Mouse (Mus musculus) megakaryocyte progenitor cell, adult 5-6 weeks (primary cell): ENCODE measurements at regions not wholly inside any gene's neighbourhood (a gene's known extent, or its start where the extent isn't known, plus 50 kb on each side); places are given as distances from the start of the nearest gene placed in this dataset.
A peak's percentile ranks its signal among the peaks of the same experiment; 100 is the strongest.

Experiments
- ATAC-seq: replicated peaks from 2 replicates; pipeline ENCODE4 v1.8.0; 2016; ENCODE audit warnings: mild to moderate bottlenecking, moderate TSS enrichment, inconsistent platforms; ENCODE audit not compliant: poor library complexity

DNA sequence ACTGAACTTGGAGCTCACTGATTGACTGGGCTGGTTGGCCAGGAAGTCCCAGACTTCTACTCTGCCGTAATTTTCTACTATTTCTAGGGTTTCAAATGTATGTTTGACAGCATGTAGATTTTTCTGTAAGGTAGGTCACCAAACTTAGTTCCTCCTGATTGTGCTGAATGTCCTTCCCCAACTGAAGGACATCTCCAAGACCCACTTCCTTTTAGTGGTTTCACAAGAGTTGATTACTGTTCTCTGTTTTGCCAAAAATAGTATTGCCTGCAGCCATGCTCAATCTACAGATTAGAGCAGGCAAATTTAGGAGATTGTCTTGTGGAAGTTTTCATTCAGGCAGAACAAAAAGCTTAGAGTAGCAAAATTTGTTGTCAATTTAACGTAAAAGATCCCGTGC lies 396.7 kb upstream of the Slc8a1 start:
- peak; percentile 95 for ATAC-seq

DNA sequence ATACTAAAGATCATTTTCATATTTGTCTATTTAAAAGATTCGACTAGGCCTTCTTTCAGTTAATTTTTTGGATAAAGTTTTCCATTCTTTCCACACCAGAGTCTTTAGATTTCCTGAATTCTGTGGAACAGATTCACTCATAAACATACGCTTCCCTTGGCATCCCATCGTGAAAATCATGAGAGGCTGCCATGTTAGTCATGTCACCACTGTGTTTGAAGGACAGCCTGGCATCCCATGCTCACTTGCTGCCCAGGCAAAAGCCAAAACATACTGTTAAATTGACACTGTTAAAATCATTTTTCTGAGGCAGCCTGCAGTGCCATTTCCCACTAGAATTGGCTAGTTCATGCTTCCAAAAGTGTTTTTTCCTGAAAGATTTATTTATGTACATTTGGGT lies 394.8 kb upstream of the Slc8a1 start:
- no peak for ATAC-seq

DNA sequence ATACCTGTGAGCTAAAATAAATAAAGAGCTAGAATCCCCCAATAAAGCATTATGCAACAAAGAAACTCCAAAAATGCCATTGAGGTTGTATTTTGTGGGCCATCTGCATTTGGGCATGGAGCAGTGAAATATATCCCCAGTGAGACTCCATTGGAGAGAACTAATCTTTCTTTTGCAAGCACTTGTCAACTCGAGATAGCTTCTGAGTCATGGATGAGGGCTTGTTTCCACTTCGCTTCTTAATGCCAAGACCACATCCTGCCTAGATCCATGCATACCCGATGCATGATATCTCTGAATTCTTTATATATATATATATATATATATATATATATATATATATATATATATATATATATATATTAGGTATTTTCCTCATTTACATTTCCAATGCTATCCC lies 349.0 kb upstream of the Slc8a1 start:
- no peak for ATAC-seq

DNA sequence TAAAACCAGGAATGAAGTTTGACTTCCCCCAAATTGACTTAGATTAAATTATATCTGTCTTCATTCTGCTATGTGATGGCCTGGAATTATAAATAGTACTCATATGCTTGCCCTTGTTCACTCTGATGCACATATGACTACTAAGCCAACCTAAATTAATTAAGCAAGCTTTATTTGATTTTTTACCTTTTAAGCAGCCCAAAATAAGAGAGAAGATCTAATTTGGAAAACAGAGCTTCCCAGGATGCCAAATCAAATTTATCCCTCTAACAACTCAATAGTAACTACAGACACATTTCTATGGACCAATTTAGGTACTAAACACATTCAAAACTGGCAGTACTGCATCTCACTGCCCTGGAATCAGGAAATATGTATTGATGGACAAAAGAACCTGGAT lies 342.1 kb upstream of the Slc8a1 start:
- no peak for ATAC-seq
